Mouse (Mus musculus) intestine, embryonic 14.5 days (tissue): ENCODE data around the gene Zfp280d. TPM values are rescaled to one million over a fixed set of nuclear protein-coding genes. Genes with fewer than 3 reads are reported as not detected.

ENCODE experiments used
- polyA plus RNA-seq: library from polyadenylated mRNA; unstranded; fragments of >200 nt; fragmentation: Nextera tagmentation; extraction: Ambion mirVana; gene quantifications from 2 replicates; pipeline ENCODE4 v1.2.1, GENCODE M21; 2014

The Zfp280d gene
- polyA plus RNA-seq, 1 experiment from 2014 or later = 34.6 TPM

Other genes with a start within 250 kb of the Zfp280d start
- 57.5 and 59.8 TPM in 2 replicates for gene Tcf12, start 163.0 kb upstream of the Zfp280d start, polyA plus RNA-seq
- gene Mns1, start 163.2 kb downstream of the Zfp280d start, polyA plus RNA-seq = 20.9 and 24.0 TPM in 2 replicates
- gene Tex9, start 217.4 kb downstream of the Zfp280d start, polyA plus RNA-seq = 22.8 and 25.0 TPM in 2 replicates